Mouse (Mus musculus): ENCODE measurements at regions not wholly inside any gene's neighbourhood (a gene's known extent, or its start where the extent isn't known, plus 50 kb on each side); places are given as distances from the start of the nearest gene placed in this dataset.

GRCm38 (mm10) chr1:119197415-119197700, 143.9 kb upstream of the Gli2 start:
- TF ChIP-seq CTCF (IDR thresholded peaks at IDR 0.05; ENCODE audit: control insufficient read depth, insufficient read depth, insufficient replicate concordance, low read depth, low read length) (no peak), POLR2A (IDR thresholded peaks at IDR 0.05; ENCODE audit: control insufficient read depth, low read depth, low read length) (no peak)
